ENCODE assay signal across 27 mouse cellular contexts in the genomic region with DNA sequence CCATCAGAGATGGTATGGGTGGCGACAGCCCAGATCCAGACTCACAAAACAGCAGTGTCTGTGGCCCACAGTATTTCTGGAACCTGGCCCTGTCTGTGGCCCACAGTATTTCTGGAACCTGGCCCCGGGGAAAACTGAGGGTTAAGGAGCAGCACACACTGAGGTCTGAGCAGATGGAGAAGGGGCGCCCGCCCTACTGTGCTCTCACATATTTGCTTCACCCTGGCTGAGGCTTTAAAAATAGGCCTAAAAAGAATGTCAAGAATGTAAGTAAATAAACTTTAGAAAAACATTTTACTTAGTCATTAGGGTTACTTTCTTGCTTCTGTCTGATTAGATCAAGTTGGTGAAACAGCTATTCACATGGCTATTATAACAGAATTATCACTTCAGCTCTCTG.
A peak's percentile ranks its signal among the peaks of the same experiment; 100 is the strongest.
DNase-seq lines count a peak whose midpoint lies in the region; ATAC-seq and TF ChIP-seq lines count a peak whose summit lies in the region.
"Had no signal": no experiment of that assay in that cellular context is flagged by ENCODE, and none has a peak within 500 bp of the region (broad histone marks: within the 10 kb centered on the region; RNA-seq: fewer than 3 reads in every experiment).

No protein-coding gene starts in this region.

- peaks cover 66% of the 10 kb centered on the region for H3K36me3 ChIP-seq in heart, embryonic 10.5 days
- H3K36me3 ChIP-seq in heart, embryonic 11.5 days (ENCODE audit: control insufficient read depth, insufficient read depth, low read length): peaks cover 10% of the 10 kb centered on the region

- no peak overlapping the region for H3K9ac ChIP-seq in heart, embryonic 11.5 days (ENCODE audit: low read depth, low read length)
- H3K9ac ChIP-seq: embryonic facial prominence, embryonic 15.5 days; heart, embryonic 12.5 days; intestine, embryonic 15.5 days; limb, embryonic 13.5 days; liver, embryonic 12.5 days; lung, embryonic 14.5 days had no signal

- no peak overlapping the region for H3K4me2 ChIP-seq in heart, embryonic 11.5 days
- H3K4me2 ChIP-seq: embryonic facial prominence, embryonic 15.5 days; heart, embryonic 12.5 days; intestine, embryonic 15.5 days; limb, embryonic 13.5 days; liver, embryonic 12.5 days; lung, embryonic 14.5 days; midbrain, embryonic 11.5 days had no signal

- no peak overlapping the region; the same call in 1 of the 2 replicates for H3K27ac ChIP-seq in heart, embryonic 10.5 days
- H3K27ac ChIP-seq in heart, embryonic 11.5 days (ENCODE audit: low read depth, low read length): no peak overlapping the region
- H3K27ac ChIP-seq in layer of hippocampus, adult 2 months: peak overlapping the region; percentile 29
- H3K27ac ChIP-seq: embryonic facial prominence, embryonic 15.5 days; forebrain, embryonic 10.5 days; hindbrain, embryonic 10.5 days; intestine, embryonic 15.5 days; limb, embryonic 13.5 days; liver, embryonic 12.5 days had no signal

- H3K4me3 ChIP-seq in heart, embryonic 10.5 days: no peak overlapping the region
- H3K4me3 ChIP-seq in heart, embryonic 11.5 days (ENCODE audit: low read depth, low read length): no peak overlapping the region
- no peak overlapping the region for H3K4me3 ChIP-seq in layer of hippocampus, adult 2 months
- H3K4me3 ChIP-seq: embryonic facial prominence, embryonic 15.5 days; forebrain, embryonic 10.5 days; heart, embryonic 12.5 days; hindbrain, embryonic 10.5 days; intestine, embryonic 15.5 days; limb, embryonic 13.5 days; liver, embryonic 12.5 days had no signal

- 71% methylated on average over 4 of the region's 4 CpGs for WGBS in heart, embryonic 10.5 days
- WGBS in heart, embryonic 11.5 days (ENCODE audit: insufficient replicate concordance): 75% methylated on average over 4 of the region's 4 CpGs

- no peak for ATAC-seq in heart, embryonic 11.5 days (replicated peaks; ENCODE audit: insufficient number of reproducible peaks, low FRiP score, low TSS enrichment)
- ATAC-seq: activated CD4-positive, CD25-positive, alpha-beta regulatory T cell, adult 4 months; hindbrain, embryonic 16.5 days; intestine, embryonic 15.5 days; liver, embryonic 12.5 days had no signal

- TF ChIP-seq CTCF in layer of hippocampus, adult 2 months (conservative IDR thresholded peaks at IDR 0.05): no peak

- no peaks in the 10 kb centered on the region for H3K27me3 ChIP-seq in heart, embryonic 10.5 days (ENCODE audit: insufficient read depth, poor library complexity, severe bottlenecking)
- H3K27me3 ChIP-seq in heart, embryonic 11.5 days (ENCODE audit: control insufficient read depth, insufficient read depth, low read length): no peaks in the 10 kb centered on the region
- H3K27me3 ChIP-seq: embryonic facial prominence, embryonic 15.5 days; heart, embryonic 12.5 days; intestine, embryonic 15.5 days; limb, embryonic 13.5 days; liver, embryonic 12.5 days had no signal

- H3K9me3 ChIP-seq in heart, embryonic 10.5 days: no peaks in the 10 kb centered on the region
- no peaks in the 10 kb centered on the region for H3K9me3 ChIP-seq in heart, embryonic 11.5 days (replicated peaks; ENCODE audit: control insufficient read depth, low read length)
- H3K9me3 ChIP-seq: embryonic facial prominence, embryonic 15.5 days; forebrain, embryonic 10.5 days; heart, embryonic 12.5 days; hindbrain, embryonic 10.5 days; intestine, embryonic 15.5 days; limb, embryonic 13.5 days; liver, embryonic 12.5 days had no signal

- DNase-seq in heart, embryonic 10.5 days (ENCODE audit: low spot score): peak; percentile 27
- no peak for DNase-seq in layer of hippocampus, adult 2 months (ENCODE audit: low spot score in 2 of 2)
- DNase-seq in layer of hippocampus, adult 11-12 months (ENCODE audit: low spot score): no peak
- peak; percentile 88 for DNase-seq in Muller cell, postnatal 12 days (ENCODE audit: inconsistent ontology term)
- peak; percentile 42 for DNase-seq in kidney, postnatal 14 days
- DNase-seq in cerebellum, adult 11 months: no peak
- no peak for DNase-seq in cerebellum, adult 9-10 months
- DNase-seq: adrenal gland, postnatal 10 days; cerebellum, adult 8-10 months; gastrocnemius, postnatal 36 days; heart, postnatal 10 days; layer of hippocampus, postnatal 36 days; lung, embryonic 14.5 days; right cerebral cortex, adult 18-20 months; thymus, adult 18-20 months; thymus, postnatal 36 days had no signal

- H3K4me1 ChIP-seq in heart, embryonic 10.5 days: no peaks in the 10 kb centered on the region
- H3K4me1 ChIP-seq in heart, embryonic 11.5 days (ENCODE audit: control insufficient read depth, insufficient read depth, low read length): no peaks in the 10 kb centered on the region
- H3K4me1 ChIP-seq: embryonic facial prominence, embryonic 15.5 days; forebrain, embryonic 10.5 days; hindbrain, embryonic 10.5 days; intestine, embryonic 15.5 days; limb, embryonic 13.5 days; liver, embryonic 12.5 days had no signal

Comparison
In these comparisons a context has a peak if more than half of its experiments do, and no peak if none do; other contexts are left out.
1. DNase-seq: peak in heart, embryonic 10.5 days (single experiment), Muller cell, postnatal 12 days (single experiment) and kidney, postnatal 14 days (single experiment); none in layer of hippocampus, adult 2 months (0 of 2), layer of hippocampus, adult 11-12 months (single experiment), cerebellum, adult 11 months (single experiment) and cerebellum, adult 9-10 months (single experiment).